Mouse (Mus musculus) left cerebral cortex, postnatal 4 days (tissue): ENCODE measurements around the gene Evc2. TPM values are rescaled to one million over a fixed set of nuclear protein-coding genes. Genes with fewer than 3 reads are reported as not detected.
A peak's percentile ranks its signal among the peaks of the same experiment; 100 is the strongest.

ENCODE experiments used
- DNase-seq: peaks from one replicate; pipeline ENCODE4 v3.0.0-alpha.2; 2022
- intact Hi-C: fragments of 180-260 bp; cut with DNase I; formaldehyde crosslinking; loops from one replicate; pipeline ENCODE4 v1.15.1; 2025
- total RNA-seq, 2 experiments: library from RNA; stranded (reverse); gene quantifications; 2 replicates each; pipeline ENCODE4 v1.2.3; 2021

The Evc2 gene
- 1 to 10 TPM; 4.2 TPM for total RNA-seq

- intact Hi-C loops: no loop called here
- DNase-seq: peak; percentile 71
These were observed at the start of gene Evc2 for GRCm38 (mm10) chr5:37338288-37338687. Gene Evc2 (plus strand): TSS chr5:37338499.

- DNase-seq: peak; percentile 47
- intact Hi-C loops: no loop called here
These were observed 49.1 kb upstream of the Evc2 start for GRCm38 (mm10) chr5:37289236-37289635.

DNA sequence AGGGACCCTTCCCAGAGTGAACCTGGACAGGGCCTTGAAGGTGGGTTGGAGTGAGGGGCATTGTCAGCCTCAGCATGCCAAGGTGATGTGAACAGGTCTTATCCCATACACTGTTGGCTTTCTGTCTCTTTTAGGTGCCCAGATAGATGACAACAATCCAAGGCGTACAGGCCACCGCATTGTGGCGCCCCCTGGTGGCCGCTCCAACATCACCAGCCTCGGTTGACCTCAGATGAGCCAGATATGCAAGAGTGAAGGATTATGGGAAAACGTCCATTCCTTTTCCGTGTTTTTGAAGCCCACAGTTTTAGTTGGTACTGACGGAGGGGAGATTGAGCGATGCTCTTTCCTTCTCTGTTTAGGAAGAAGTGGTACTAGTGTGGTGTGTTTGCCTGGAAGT, 47.3 kb upstream of the Evc2 start:
- intact Hi-C loops: loop anchor here (10.0 kb wide), 1 partner anchor 794 kb away; no protein-coding TSS in a partner anchor
- peak; percentile 36 for DNase-seq

DNA sequence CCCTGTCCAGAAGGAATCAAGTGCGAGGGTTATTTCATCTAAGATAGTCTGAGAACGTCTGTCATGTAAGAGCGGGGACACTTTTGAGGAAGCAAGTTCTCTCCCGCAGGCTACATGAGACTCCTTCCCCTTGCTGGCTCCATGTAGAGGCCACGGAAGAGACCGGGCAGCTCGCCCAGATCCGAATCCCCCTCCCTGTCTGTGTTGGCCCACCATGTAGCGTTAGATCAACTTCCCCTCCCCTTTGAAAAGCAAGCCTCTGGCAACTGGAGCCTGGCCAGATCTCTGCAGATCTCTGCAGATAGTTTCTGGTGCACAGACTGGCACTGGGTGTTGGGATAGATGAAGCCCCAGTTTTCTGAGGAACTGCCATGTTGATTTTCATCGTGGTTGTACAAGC, 41.6 kb upstream of the Evc2 start:
- peak; percentile 87 for DNase-seq

GRCm38 (mm10) chr5:37298370-37298769, 39.9 kb upstream of the Evc2 start:
- intact Hi-C loops: loop anchor here (2.0 to 10.0 kb wide), 2 partner anchors 454 to 786 kb away; no protein-coding TSS in a partner anchor
- DNase-seq: peak; percentile 40

More for the DNA sequence above, 41.6 kb upstream of the Evc2 start:
- intact Hi-C loops: loop anchor here (2.0 to 10.0 kb wide), 2 partner anchors 420 to 788 kb away; partner anchors contain the start of gene Stk32b

- DNase-seq: no peak
- intact Hi-C loops: no loop called here
These were observed 28.3 kb upstream of the Evc2 start for GRCm38 (mm10) chr5:37310026-37310425.

DNA sequence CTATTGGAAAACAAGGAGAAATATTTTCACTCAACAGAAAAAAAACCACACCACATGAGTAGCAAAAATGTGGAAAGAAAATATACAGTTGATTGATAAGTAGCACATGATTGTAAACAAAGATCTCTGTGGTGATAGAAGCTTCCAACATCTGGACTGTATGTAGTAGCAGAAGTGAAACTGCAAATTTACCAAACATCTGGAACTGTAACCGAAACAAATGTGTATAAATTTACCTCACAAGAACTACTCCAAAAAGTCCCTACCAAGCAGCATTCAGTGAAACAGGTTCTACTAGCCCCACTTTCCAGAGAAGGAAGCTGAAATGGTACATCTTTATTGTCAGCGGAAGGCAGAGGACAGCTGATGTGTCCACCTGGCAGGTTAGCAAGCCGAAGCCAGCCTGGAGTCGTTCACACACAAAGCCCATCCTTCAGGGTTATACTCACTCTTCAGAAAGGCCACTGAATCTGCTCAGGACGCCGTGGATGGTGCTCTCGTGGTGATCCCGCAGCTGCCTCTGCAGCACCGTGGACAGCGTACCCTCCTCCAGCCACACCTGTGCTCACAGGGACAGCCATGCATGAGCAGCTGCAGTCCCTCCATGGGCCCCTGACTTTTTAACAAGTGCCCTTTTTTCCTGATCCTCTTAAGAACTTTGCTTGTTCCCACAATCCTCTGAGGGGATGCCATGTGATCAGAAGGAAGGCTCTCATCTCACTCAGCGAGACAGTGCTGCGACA, 25.1 kb upstream of the Evc2 start:
- intact Hi-C loops: no loop called here
- DNase-seq: no peak

- intact Hi-C loops: no loop called here
- no peak for DNase-seq
These were observed 19.6 kb upstream of the Evc2 start for GRCm38 (mm10) chr5:37318715-37319114.

DNA sequence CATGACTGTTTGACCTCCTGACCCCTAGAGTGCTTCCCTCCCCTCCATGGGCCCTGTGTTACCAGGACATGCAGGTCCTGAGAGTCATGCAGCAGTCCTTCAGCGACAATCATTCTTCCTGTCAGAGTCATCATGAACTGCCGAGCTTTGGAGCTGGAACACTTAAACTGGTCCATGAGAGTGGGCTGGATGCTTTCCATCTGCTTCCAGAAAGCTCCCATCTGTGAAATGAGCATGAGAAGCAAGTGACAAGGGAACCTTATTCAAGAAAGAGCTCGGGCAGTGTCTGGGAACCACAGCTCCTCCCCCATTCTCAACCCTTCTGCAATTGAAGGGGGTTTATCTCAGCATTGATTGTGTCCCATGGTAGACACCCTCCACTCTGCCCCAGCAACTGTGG, 18.1 kb upstream of the Evc2 start:
- intact Hi-C loops: no loop called here
- no peak for DNase-seq

GRCm38 (mm10) chr5:37320761-37321160, 17.5 kb upstream of the Evc2 start:
- intact Hi-C loops: no loop called here
- no peak for DNase-seq

DNA sequence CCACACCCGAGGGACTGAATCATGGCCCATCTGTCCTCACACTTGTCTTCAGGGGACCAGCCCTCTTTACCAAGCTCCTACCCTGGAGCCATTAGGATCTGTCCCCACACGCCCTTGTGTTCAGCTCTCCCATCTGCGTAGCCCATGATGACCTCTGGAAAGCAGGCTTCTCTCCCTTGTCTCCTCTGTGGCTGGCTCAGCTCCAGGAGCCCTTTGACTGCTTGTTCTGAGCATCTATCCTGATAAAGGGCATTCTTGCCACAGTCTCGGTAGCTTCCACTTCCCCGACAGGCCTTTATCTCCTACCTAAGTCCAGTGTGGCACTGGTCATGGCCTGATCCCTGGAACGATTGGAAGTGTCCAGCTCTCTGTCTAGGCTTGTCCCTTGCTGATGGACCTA, 11.6 kb upstream of the Evc2 start:
- DNase-seq: no peak
- intact Hi-C loops: no loop called here

DNA sequence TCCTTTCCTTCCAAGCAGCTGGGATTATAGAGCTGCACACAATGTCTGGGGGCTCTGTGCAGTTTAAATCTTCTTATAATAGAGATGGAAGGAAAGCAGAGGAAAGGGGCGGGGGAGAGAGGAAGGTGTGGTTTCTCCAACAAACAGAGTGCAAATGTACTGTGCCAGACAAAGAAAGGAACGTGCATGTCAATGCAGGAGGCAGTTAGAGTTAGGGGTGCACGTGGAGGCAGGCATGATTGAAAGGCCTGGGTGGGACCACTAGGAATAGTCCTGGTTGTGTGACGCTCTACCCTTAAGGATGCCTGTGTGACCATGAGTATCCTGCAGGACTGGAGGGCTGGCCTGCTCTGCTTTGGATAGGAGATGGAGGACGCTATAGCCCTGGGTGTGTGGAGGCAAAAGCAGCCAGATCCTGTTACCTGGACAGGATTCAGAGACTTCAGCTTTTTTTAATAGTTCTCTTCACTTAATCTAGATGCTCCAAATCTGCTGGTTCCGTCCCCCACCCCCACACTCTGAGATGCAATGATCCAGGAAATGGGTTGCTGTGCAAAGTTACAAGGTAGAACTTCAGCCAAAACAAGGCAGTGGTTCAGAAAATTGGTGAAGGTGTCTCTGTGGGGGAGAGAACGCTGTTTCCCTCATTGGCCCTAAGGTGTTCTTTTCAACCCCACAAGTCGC, 7.7 kb upstream of the Evc2 start:
- DNase-seq: no peak
- intact Hi-C loops: no loop called here

DNA sequence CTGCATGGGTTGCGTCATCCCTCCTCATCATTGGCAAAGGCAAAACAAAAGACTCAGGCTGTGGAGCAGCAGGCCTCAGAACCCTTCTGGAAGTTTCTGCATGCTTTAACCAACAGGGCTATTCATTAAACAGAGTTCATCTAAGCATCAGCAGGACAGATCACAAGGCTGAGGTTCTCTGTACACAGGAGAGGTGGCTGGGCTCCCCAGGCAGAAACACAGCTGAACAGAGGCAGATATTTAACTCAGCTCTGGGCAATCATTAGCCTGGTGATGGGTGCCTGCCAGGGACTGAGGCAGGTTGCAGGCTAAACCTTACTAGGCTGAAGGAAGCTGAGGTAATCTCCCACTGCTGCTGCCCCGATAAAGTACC, 7.2 kb upstream of the Evc2 start:
- no peak for DNase-seq
- intact Hi-C loops: no loop called here

- no peak for DNase-seq
These were observed 6.2 kb upstream of the Evc2 start for GRCm38 (mm10) chr5:37332066-37332465.

GRCm38 (mm10) chr5:37335061-37335460, 3.2 kb upstream of the Evc2 start:
- DNase-seq: no peak
- intact Hi-C loops: no loop called here

More at GRCm38 (mm10) chr5:37332066-37332465, 6.2 kb upstream of the Evc2 start:
- intact Hi-C loops: no loop called here

- peak; percentile 81 for DNase-seq
These were observed 1.7 kb upstream of the Evc2 start, which contains the start of gene Evc for GRCm38 (mm10) chr5:37336485-37337105. Gene Evc (minus strand): TSS chr5:37336894.

GRCm38 (mm10) chr5:37337696-37338095, 603 bp upstream of the Evc2 start:
- no peak for DNase-seq
- intact Hi-C loops: no loop called here

More at GRCm38 (mm10) chr5:37336485-37337105, 1.7 kb upstream of the Evc2 start, which contains the start of gene Evc:
- intact Hi-C loops: no loop called here

GRCm38 (mm10) chr5:37343962-37344361, 5.7 kb downstream of the Evc2 start:
- no peak for DNase-seq
- intact Hi-C loops: no loop called here

DNA sequence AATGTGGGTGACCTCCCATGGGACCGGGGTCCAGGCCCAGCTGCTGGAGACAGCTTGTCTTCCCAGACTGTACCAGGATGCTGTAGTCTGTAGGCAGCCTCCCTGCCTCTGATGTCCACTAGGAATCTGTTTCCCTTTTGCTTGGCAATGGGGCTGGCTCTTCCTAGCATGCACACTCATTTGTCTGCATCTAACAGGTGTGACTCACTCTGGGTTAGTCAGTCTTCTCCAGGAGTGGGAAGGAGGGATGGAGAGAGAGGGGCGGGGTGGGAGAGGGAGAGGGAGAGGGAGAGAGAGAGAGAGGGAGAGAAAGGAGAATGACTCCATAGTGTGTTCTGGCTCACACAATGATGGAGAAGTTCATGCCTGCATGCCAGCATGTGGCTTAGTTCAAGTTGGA, 13.5 kb downstream of the Evc2 start:
- intact Hi-C loops: no loop called here
- DNase-seq: no peak

DNA sequence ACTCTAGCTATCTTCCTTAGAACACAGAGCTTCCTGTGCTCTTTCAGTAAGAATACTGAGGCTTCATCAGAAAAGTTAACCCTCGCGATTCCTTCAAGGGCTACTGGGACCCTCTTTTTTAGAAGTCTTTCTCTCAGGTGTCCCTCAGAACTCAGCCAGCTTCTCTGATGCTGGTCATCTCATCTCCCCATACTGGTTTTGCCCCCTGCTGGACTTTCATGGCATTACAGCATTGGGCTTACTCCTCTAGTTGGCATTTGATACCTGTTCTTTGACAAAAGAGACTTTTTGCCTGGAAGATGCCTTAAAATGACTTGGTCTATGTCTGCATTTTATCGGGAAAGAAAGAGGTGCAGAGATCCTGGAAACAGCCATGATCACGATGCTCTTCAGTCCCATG, 16.1 kb downstream of the Evc2 start:
- peak; percentile 53 for DNase-seq
- intact Hi-C loops: no loop called here

DNA sequence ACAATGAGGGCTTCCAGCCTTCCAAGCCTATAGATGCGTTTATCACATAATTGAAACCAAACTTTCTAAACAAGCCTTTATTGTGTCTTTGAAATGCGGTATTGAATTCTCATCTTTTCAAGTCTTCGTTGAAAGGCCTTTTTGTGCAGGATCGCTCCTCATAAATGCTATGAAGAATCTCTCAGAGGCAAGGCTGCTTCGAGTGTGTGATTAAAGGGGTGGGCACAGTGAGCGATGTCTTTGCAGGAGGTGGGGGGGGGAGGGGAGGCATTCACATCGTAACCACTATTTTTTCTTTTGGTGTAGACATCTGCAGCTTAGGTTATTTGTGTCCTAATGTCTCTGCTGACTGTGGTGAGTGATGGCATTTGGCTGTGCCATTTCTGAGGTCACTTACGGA, 17.7 kb downstream of the Evc2 start:
- intact Hi-C loops: no loop called here

More for the DNA sequence above, 17.7 kb downstream of the Evc2 start:
- no peak for DNase-seq
